Mouse (Mus musculus) embryonic fibroblast, embryonic 13.5 days (primary cell): ENCODE data around the gene Celf1.

Experiments
- CTCF ChIP-seq: IDR thresholded peaks from 2 replicates; pipeline ENCODE4 v1.5.1; 2011; ENCODE audit warnings: mild to moderate bottlenecking, control low read depth, low read length, moderate library complexity, borderline replicate concordance; ENCODE audit not compliant: insufficient read depth
- POLR2A ChIP-seq: IDR thresholded peaks from 2 replicates; pipeline ENCODE4 v1.6.1; 2011; ENCODE audit warnings: low read depth, mild to moderate bottlenecking, control low read depth, low read length, moderate library complexity

DNA sequence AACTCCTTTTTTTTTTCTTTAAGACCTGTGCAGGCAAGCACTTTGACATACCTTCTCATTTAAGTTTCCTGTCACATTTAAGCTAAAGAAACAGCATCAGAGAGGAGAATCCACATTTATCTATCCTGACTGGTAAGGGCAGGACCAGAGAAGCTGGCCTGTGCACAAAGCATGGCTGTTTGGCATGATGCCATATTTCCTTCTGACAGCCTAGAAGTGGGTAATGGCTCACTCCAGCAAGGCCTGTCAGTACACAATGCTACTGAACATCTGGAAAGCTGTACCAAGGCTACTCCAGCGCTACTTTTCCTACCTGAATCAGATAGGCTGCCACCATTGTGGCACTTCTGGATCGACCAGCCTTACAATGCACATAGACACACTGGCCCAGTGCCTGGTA lies 26.5 kb upstream of the Celf1 start:
- TF ChIP-seq CTCF (no peak), POLR2A (no peak)
